Mouse (Mus musculus): Measurements from ENCODE around the gene Mpg. TPM values are rescaled to one million over a fixed set of nuclear protein-coding genes. Genes with fewer than 3 reads are reported as not detected.

The Mpg gene
- 35.6 and 39.8 TPM in 2 replicates for polyA plus RNA-seq (2014; fragmentation: Nextera tagmentation; extraction: Ambion mirVana)

GRCm38 (mm10) chr11:32226124-32226871, at the start of gene Mpg:
Mpg (plus strand) TSS chr11:32226505.
- peaks cover 39% of the 10 kb centered on the region for H3K4me1 ChIP-seq (ENCODE audit: control insufficient read depth, insufficient read depth, low read length)
- peak within 1 kb of the TSS; percentile 74 for H3K4me2 ChIP-seq (replicated peaks; ENCODE audit: low read depth, low read length)
- H3K36me3 ChIP-seq (ENCODE audit: control insufficient read depth, insufficient read depth, low read length) = peaks cover 20% of the 10 kb centered on the region
- peak; percentile 77 for ATAC-seq (ENCODE audit: low FRiP score, low TSS enrichment)
- 3% methylated on average over 47 of the region's 47 CpGs for WGBS
- H3K4me3 ChIP-seq (ENCODE audit: low read length) = peak within 1 kb of the TSS; percentile 67
- peak within 1 kb of the TSS; percentile 79 for H3K9ac ChIP-seq (ENCODE audit: low read depth, low read length)
- no peaks in the 10 kb centered on the region for H3K9me3 ChIP-seq (ENCODE audit: control insufficient read depth, low read length)
- no peaks in the 10 kb centered on the region for H3K27me3 ChIP-seq (ENCODE audit: control insufficient read depth, insufficient read depth, low read length)
- H3K27ac ChIP-seq (ENCODE audit: low read depth, low read length) = peak within 1 kb of the TSS; percentile 85

GRCm38 (mm10) chr11:32178506-32178905, 47.8 kb upstream of the Mpg start:
- no peaks in the 10 kb centered on the region for H3K36me3 ChIP-seq (ENCODE audit: control insufficient read depth, insufficient read depth, low read length)
- no peak for ATAC-seq (ENCODE audit: low FRiP score, low TSS enrichment)
- WGBS = 77% methylated on average over 1 of the region's 1 CpGs
- no peak overlapping the region for H3K4me3 ChIP-seq (ENCODE audit: low read length)
- no peak overlapping the region for H3K9ac ChIP-seq (ENCODE audit: low read depth, low read length)
- no peak overlapping the region for H3K4me2 ChIP-seq (replicated peaks; ENCODE audit: low read depth, low read length)
- no peaks in the 10 kb centered on the region for H3K9me3 ChIP-seq (ENCODE audit: control insufficient read depth, low read length)
- no peak overlapping the region for H3K27ac ChIP-seq (ENCODE audit: low read depth, low read length)
- H3K27me3 ChIP-seq (ENCODE audit: control insufficient read depth, insufficient read depth, low read length) = no peaks in the 10 kb centered on the region
- H3K4me1 ChIP-seq (ENCODE audit: control insufficient read depth, insufficient read depth, low read length) = no peaks in the 10 kb centered on the region

GRCm38 (mm10) chr11:32181246-32181645, 45.1 kb upstream of the Mpg start:
- Histone ChIP-seq H3K4me1 (ENCODE audit: control insufficient read depth, insufficient read depth, low read length) (no peaks in the 10 kb centered on the region), H3K36me3 (ENCODE audit: control insufficient read depth, insufficient read depth, low read length) (no peaks in the 10 kb centered on the region), H3K4me3 (ENCODE audit: low read length) (no peak overlapping the region), H3K27ac (ENCODE audit: low read depth, low read length) (no peak overlapping the region), H3K9me3 (ENCODE audit: control insufficient read depth, low read length) (no peaks in the 10 kb centered on the region), H3K27me3 (ENCODE audit: control insufficient read depth, insufficient read depth, low read length) (no peaks in the 10 kb centered on the region), H3K4me2 (replicated peaks; ENCODE audit: low read depth, low read length) (no peak overlapping the region), H3K9ac (ENCODE audit: low read depth, low read length) (no peak overlapping the region)
- 78% methylated on average over 4 of the region's 4 CpGs for WGBS
- no peak for ATAC-seq (ENCODE audit: low FRiP score, low TSS enrichment)

GRCm38 (mm10) chr11:32181973-32182868, 44.1 kb upstream of the Mpg start:
- Histone ChIP-seq H3K4me2 (replicated peaks; ENCODE audit: low read depth, low read length) (no peak overlapping the region), H3K9ac (ENCODE audit: low read depth, low read length) (no peak overlapping the region), H3K4me3 (ENCODE audit: low read length) (no peak overlapping the region), H3K9me3 (ENCODE audit: control insufficient read depth, low read length) (no peaks in the 10 kb centered on the region), H3K27me3 (ENCODE audit: control insufficient read depth, insufficient read depth, low read length) (no peaks in the 10 kb centered on the region), H3K27ac (ENCODE audit: low read depth, low read length) (no peak overlapping the region), H3K36me3 (ENCODE audit: control insufficient read depth, insufficient read depth, low read length) (no peaks in the 10 kb centered on the region), H3K4me1 (ENCODE audit: control insufficient read depth, insufficient read depth, low read length) (no peaks in the 10 kb centered on the region)
- WGBS = 46% methylated on average over 25 of the region's 25 CpGs
- 0 out of 2 replicates have a peak, but pooled peaks have one; percentile 28 for ATAC-seq (ENCODE audit: low FRiP score, low TSS enrichment)

GRCm38 (mm10) chr11:32184469-32184868, 41.8 kb upstream of the Mpg start:
- Histone ChIP-seq H3K9ac (ENCODE audit: low read depth, low read length) (no peak overlapping the region), H3K36me3 (ENCODE audit: control insufficient read depth, insufficient read depth, low read length) (no peaks in the 10 kb centered on the region), H3K9me3 (ENCODE audit: control insufficient read depth, low read length) (no peaks in the 10 kb centered on the region), H3K4me1 (ENCODE audit: control insufficient read depth, insufficient read depth, low read length) (no peaks in the 10 kb centered on the region), H3K4me2 (replicated peaks; ENCODE audit: low read depth, low read length) (no peak overlapping the region), H3K4me3 (ENCODE audit: low read length) (no peak overlapping the region), H3K27me3 (ENCODE audit: control insufficient read depth, insufficient read depth, low read length) (no peaks in the 10 kb centered on the region), H3K27ac (ENCODE audit: low read depth, low read length) (no peak overlapping the region)
- WGBS = 84% methylated on average over 8 of the region's 8 CpGs
- ATAC-seq (ENCODE audit: low FRiP score, low TSS enrichment) = no peak

- Histone ChIP-seq H3K27ac (ENCODE audit: low read depth, low read length) (no peak overlapping the region), H3K9ac (ENCODE audit: low read depth, low read length) (no peak overlapping the region), H3K4me3 (ENCODE audit: low read length) (no peak overlapping the region), H3K4me1 (ENCODE audit: control insufficient read depth, insufficient read depth, low read length) (no peaks in the 10 kb centered on the region), H3K9me3 (ENCODE audit: control insufficient read depth, low read length) (no peaks in the 10 kb centered on the region), H3K36me3 (ENCODE audit: control insufficient read depth, insufficient read depth, low read length) (no peaks in the 10 kb centered on the region), H3K27me3 (ENCODE audit: control insufficient read depth, insufficient read depth, low read length) (no peaks in the 10 kb centered on the region), H3K4me2 (replicated peaks; ENCODE audit: low read depth, low read length) (no peak overlapping the region)
- WGBS = 75% methylated on average over 3 of the region's 3 CpGs
- ATAC-seq (ENCODE audit: low FRiP score, low TSS enrichment) = no peak
These were observed 40.3 kb upstream of the Mpg start for GRCm38 (mm10) chr11:32186031-32186430.

GRCm38 (mm10) chr11:32187256-32187655, 39.0 kb upstream of the Mpg start:
- WGBS = 90% methylated on average over 4 of the region's 4 CpGs
- Histone ChIP-seq H3K9me3 (ENCODE audit: control insufficient read depth, low read length) (no peaks in the 10 kb centered on the region), H3K27ac (ENCODE audit: low read depth, low read length) (no peak overlapping the region), H3K36me3 (ENCODE audit: control insufficient read depth, insufficient read depth, low read length) (no peaks in the 10 kb centered on the region), H3K9ac (ENCODE audit: low read depth, low read length) (no peak overlapping the region), H3K4me1 (ENCODE audit: control insufficient read depth, insufficient read depth, low read length) (no peaks in the 10 kb centered on the region), H3K27me3 (ENCODE audit: control insufficient read depth, insufficient read depth, low read length) (no peaks in the 10 kb centered on the region), H3K4me3 (ENCODE audit: low read length) (no peak overlapping the region), H3K4me2 (replicated peaks; ENCODE audit: low read depth, low read length) (no peak overlapping the region)
- no peak for ATAC-seq (ENCODE audit: low FRiP score, low TSS enrichment)

GRCm38 (mm10) chr11:32188881-32189280, 37.4 kb upstream of the Mpg start:
- Histone ChIP-seq H3K9me3 (ENCODE audit: control insufficient read depth, low read length) (no peaks in the 10 kb centered on the region), H3K4me2 (replicated peaks; ENCODE audit: low read depth, low read length) (no peak overlapping the region), H3K4me3 (ENCODE audit: low read length) (no peak overlapping the region), H3K36me3 (ENCODE audit: control insufficient read depth, insufficient read depth, low read length) (no peaks in the 10 kb centered on the region), H3K4me1 (ENCODE audit: control insufficient read depth, insufficient read depth, low read length) (no peaks in the 10 kb centered on the region), H3K9ac (ENCODE audit: low read depth, low read length) (no peak overlapping the region), H3K27ac (ENCODE audit: low read depth, low read length) (no peak overlapping the region), H3K27me3 (ENCODE audit: control insufficient read depth, insufficient read depth, low read length) (no peaks in the 10 kb centered on the region)
- ATAC-seq (ENCODE audit: low FRiP score, low TSS enrichment) = no peak
- WGBS = 83% methylated on average over 12 of the region's 12 CpGs

- Histone ChIP-seq H3K9ac (ENCODE audit: low read depth, low read length) (no peak overlapping the region), H3K4me2 (replicated peaks; ENCODE audit: low read depth, low read length) (no peak overlapping the region), H3K27ac (ENCODE audit: low read depth, low read length) (no peak overlapping the region), H3K4me3 (ENCODE audit: low read length) (no peak overlapping the region), H3K4me1 (ENCODE audit: control insufficient read depth, insufficient read depth, low read length) (no peaks in the 10 kb centered on the region), H3K36me3 (ENCODE audit: control insufficient read depth, insufficient read depth, low read length) (no peaks in the 10 kb centered on the region), H3K9me3 (ENCODE audit: control insufficient read depth, low read length) (no peaks in the 10 kb centered on the region), H3K27me3 (ENCODE audit: control insufficient read depth, insufficient read depth, low read length) (no peaks in the 10 kb centered on the region)
- no peak for ATAC-seq (ENCODE audit: low FRiP score, low TSS enrichment)
- 72% methylated on average over 5 of the region's 5 CpGs for WGBS
These were observed 36.9 kb upstream of the Mpg start for GRCm38 (mm10) chr11:32189434-32189833.

Data from kidney, embryonic 14.5 days (tissue).